Mouse (Mus musculus): ENCODE data around the gene Rgs9bp.

Rgs9bp gene

GRCm38 (mm10) chr7:35585191-35586054, at the start of gene Rgs9bp:
TSS of gene Rgs9bp (minus strand) at chr7:35585582.
- peak; percentile 22 for DNase-seq

- no peak for DNase-seq
These were observed 43.1 kb upstream of the Rgs9bp start for GRCm38 (mm10) chr7:35628496-35628895.

- DNase-seq = peak; percentile 20
These were observed 42.0 kb upstream of the Rgs9bp start for GRCm38 (mm10) chr7:35627371-35627770.

- DNase-seq = no peak
These were observed 40.7 kb upstream of the Rgs9bp start for GRCm38 (mm10) chr7:35626038-35626437.

GRCm38 (mm10) chr7:35622626-35623025, 37.2 kb upstream of the Rgs9bp start:
- DNase-seq = no peak

GRCm38 (mm10) chr7:35617513-35617912, 32.1 kb upstream of the Rgs9bp start:
- DNase-seq = no peak

GRCm38 (mm10) chr7:35609245-35609644, 23.9 kb upstream of the Rgs9bp start:
- DNase-seq = no peak

GRCm38 (mm10) chr7:35606816-35607215, 21.4 kb upstream of the Rgs9bp start:
- DNase-seq = no peak

- DNase-seq = no peak
These were observed 17.4 kb upstream of the Rgs9bp start for GRCm38 (mm10) chr7:35602766-35603165.

GRCm38 (mm10) chr7:35601106-35601505, 15.7 kb upstream of the Rgs9bp start:
- no peak for DNase-seq

- no peak for DNase-seq
These were observed 14.6 kb upstream of the Rgs9bp start for GRCm38 (mm10) chr7:35600031-35600430.

- no peak for DNase-seq
These were observed 14.1 kb upstream of the Rgs9bp start for GRCm38 (mm10) chr7:35599492-35599891.

- DNase-seq = no peak
These were observed 8.9 kb upstream of the Rgs9bp start for GRCm38 (mm10) chr7:35594311-35594710.

- DNase-seq = no peak
These were observed 5.4 kb upstream of the Rgs9bp start for GRCm38 (mm10) chr7:35590731-35591191.

GRCm38 (mm10) chr7:35589485-35589884, 4.1 kb upstream of the Rgs9bp start:
- DNase-seq = no peak

- no peak for DNase-seq
These were observed 3.5 kb upstream of the Rgs9bp start for GRCm38 (mm10) chr7:35588680-35589428.

GRCm38 (mm10) chr7:35587728-35588127, 2.3 kb upstream of the Rgs9bp start:
- no peak for DNase-seq

- DNase-seq = no peak
These were observed 1.6 kb upstream of the Rgs9bp start for GRCm38 (mm10) chr7:35586906-35587445.

GRCm38 (mm10) chr7:35586055-35586905, 898 bp upstream of the Rgs9bp start, which contains the start of gene Ankrd27:
TSS of gene Ankrd27 (plus strand) at chr7:35586244.
- DNase-seq = peak; percentile 93

GRCm38 (mm10) chr7:35584786-35585190, 594 bp downstream of the Rgs9bp start:
- DNase-seq = peak; percentile 15

- no peak for DNase-seq
These were observed 1.2 kb downstream of the Rgs9bp start for GRCm38 (mm10) chr7:35584068-35584785.

Measured in cerebellum, adult 8-10 months (tissue).